In genomic region chr9:66662443-66662842, GRCm38 (mm10) we compare ENCODE assay signal across 24 mouse cellular contexts. TPM values are rescaled to one million over a fixed set of nuclear protein-coding genes. Genes with fewer than 3 reads are reported as not detected.
DNase-seq lines count a peak whose midpoint lies in the region; ATAC-seq and TF ChIP-seq lines count a peak whose summit lies in the region.
"Had no signal": no experiment of that assay in that cellular context is flagged by ENCODE, and none has a peak within 500 bp of the region (broad histone marks: within the 10 kb centered on the region; RNA-seq: fewer than 3 reads in every experiment).

No protein-coding gene starts in this region.

- no peak for TF ChIP-seq CTCF in lung, postnatal 0 days (IDR thresholded peaks at IDR 0.05)
- TF ChIP-seq CTCF in gastrocnemius, adult 2 months (IDR thresholded peaks at IDR 0.05) = no peak

- no peaks in the 10 kb centered on the region for H3K36me3 ChIP-seq in embryonic facial prominence, embryonic 10.5 days (replicated peaks)
- H3K36me3 ChIP-seq in limb, embryonic 14.5 days (ENCODE audit: control insufficient read depth, insufficient read depth, low read length) = no peaks in the 10 kb centered on the region
- H3K36me3 ChIP-seq in lung, postnatal 0 days (ENCODE audit: insufficient read depth, low read length) = no peaks in the 10 kb centered on the region
- no peaks in the 10 kb centered on the region for H3K36me3 ChIP-seq in liver, embryonic 11.5 days (ENCODE audit: control insufficient read depth, insufficient read depth, low read length)
- H3K36me3 ChIP-seq: heart, embryonic 12.5 days; hindbrain, embryonic 10.5 days; midbrain, embryonic 13.5 days had no signal

- WGBS in embryonic facial prominence, embryonic 10.5 days = 53% methylated on average over 4 of the region's 4 CpGs
- 17% methylated on average over 4 of the region's 4 CpGs for WGBS in limb, embryonic 14.5 days
- whole genome bisulfite sequencing in lung, postnatal 0 days = 57% methylated on average over 4 of the region's 4 CpGs
- 62% methylated on average over 4 of the region's 4 CpGs for WGBS in liver, embryonic 11.5 days

- no peak for TF ChIP-seq EP300 in lung, postnatal 0 days (IDR thresholded peaks at IDR 0.05)

- no peak overlapping the region for H3K4me3 ChIP-seq in embryonic facial prominence, embryonic 10.5 days
- no peak overlapping the region for H3K4me3 ChIP-seq in limb, embryonic 14.5 days (replicated peaks; ENCODE audit: low read length)
- H3K4me3 ChIP-seq in lung, postnatal 0 days (ENCODE audit: low read depth, low read length) = no peak overlapping the region
- no peak overlapping the region for H3K4me3 ChIP-seq in gastrocnemius, adult 2 months
- no peak overlapping the region for H3K4me3 ChIP-seq in liver, embryonic 11.5 days (ENCODE audit: low read depth, low read length)
- H3K4me3 ChIP-seq: heart, embryonic 12.5 days; hindbrain, embryonic 10.5 days; midbrain, embryonic 13.5 days had no signal

- H3K4me2 ChIP-seq in limb, embryonic 14.5 days (replicated peaks; ENCODE audit: low read depth, low read length, severe bottlenecking) = no peak overlapping the region
- no peak overlapping the region for H3K4me2 ChIP-seq in lung, postnatal 0 days (replicated peaks; ENCODE audit: low read depth, low read length)
- H3K4me2 ChIP-seq in liver, embryonic 11.5 days = no peak overlapping the region
- H3K4me2 ChIP-seq: heart, embryonic 12.5 days; midbrain, embryonic 13.5 days had no signal

- TF ChIP-seq POLR2A in limb, embryonic 14.5 days (IDR thresholded peaks at IDR 0.05; ENCODE audit: borderline replicate concordance, extremely low read depth, insufficient read depth, insufficient read length) = no peak

- peak; percentile 40 for DNase-seq in embryo, embryonic 11 days
- no peak for DNase-seq in embryo, embryonic 9.5 days (ENCODE audit: extremely low spot score)
- peak; percentile 54 for DNase-seq in embryonic facial prominence, embryonic 10.5 days (ENCODE audit: low spot score)
- DNase-seq in forelimb bud, embryonic 11.5 days (ENCODE audit: low read depth, low spot score) = peak; percentile 74
- peak; percentile 78 for DNase-seq in limb, embryonic 14.5 days (ENCODE audit: low spot score)
- DNase-seq in lung, postnatal 0 days (ENCODE audit: low spot score) = no peak
- DNase-seq in gastrocnemius, adult 2 months = no peak
- DNase-seq in liver, embryonic 11.5 days (ENCODE audit: low spot score) = no peak
- DNase-seq: adrenal gland, postnatal 25 days; cerebellum, adult 9-11 months; gastrocnemius, postnatal 14 days; heart, adult 18-20 months; heart, postnatal 10 days; kidney, postnatal 36 days; liver, postnatal 0 days; lung, postnatal 14 days had no signal

- H3K4me1 ChIP-seq in embryonic facial prominence, embryonic 10.5 days = peaks cover 27% of the 10 kb centered on the region
- peaks cover 24% of the 10 kb centered on the region for H3K4me1 ChIP-seq in limb, embryonic 14.5 days (ENCODE audit: control insufficient read depth, insufficient read depth, low read length)
- H3K4me1 ChIP-seq in lung, postnatal 0 days (ENCODE audit: insufficient read depth, low read depth, low read length) = no peaks in the 10 kb centered on the region
- H3K4me1 ChIP-seq in liver, embryonic 11.5 days (replicated peaks; ENCODE audit: control insufficient read depth, insufficient read depth, low read length) = no peaks in the 10 kb centered on the region
- H3K4me1 ChIP-seq: midbrain, embryonic 13.5 days had no signal

- H3K9ac ChIP-seq in limb, embryonic 14.5 days (ENCODE audit: low read depth, low read length, severe bottlenecking) = no peak overlapping the region
- no peak overlapping the region for H3K9ac ChIP-seq in lung, postnatal 0 days (replicated peaks; ENCODE audit: low read depth)
- no peak overlapping the region for H3K9ac ChIP-seq in liver, embryonic 11.5 days (ENCODE audit: low read depth, low read length)
- H3K9ac ChIP-seq: heart, embryonic 12.5 days; liver, postnatal 0 days; midbrain, embryonic 13.5 days had no signal

- intact Hi-C loops in gastrocnemius, adult 2 months (cut with DNase I) = loop anchor here (2.0 kb wide), 1 partner anchor 42 kb away; no protein-coding TSS in a partner anchor

- H3K9me3 ChIP-seq in embryonic facial prominence, embryonic 10.5 days = 0 out of 2 replicates have a peak, but pooled peaks cover 5% of the 10 kb centered on the region
- no peaks in the 10 kb centered on the region for H3K9me3 ChIP-seq in limb, embryonic 14.5 days (ENCODE audit: control insufficient read depth, low read length)
- H3K9me3 ChIP-seq in lung, postnatal 0 days (ENCODE audit: low read length) = no peaks in the 10 kb centered on the region
- H3K9me3 ChIP-seq in liver, embryonic 11.5 days (ENCODE audit: control insufficient read depth, low read length) = no peaks in the 10 kb centered on the region
- H3K9me3 ChIP-seq: hindbrain, embryonic 10.5 days; midbrain, embryonic 13.5 days had no signal

- peak; percentile 78 for ATAC-seq in limb, embryonic 14.5 days (ENCODE audit: low FRiP score, low read depth)
- ATAC-seq in lung, postnatal 0 days = no peak
- ATAC-seq in liver, embryonic 11.5 days (replicated peaks; ENCODE audit: low FRiP score) = no peak
- ATAC-seq: forebrain, embryonic 14.5 days; hindbrain, embryonic 16.5 days; intestine, postnatal 0 days; liver, postnatal 0 days; midbrain, embryonic 13.5 days had no signal

- no peaks in the 10 kb centered on the region for H3K27me3 ChIP-seq in embryonic facial prominence, embryonic 10.5 days (replicated peaks; ENCODE audit: low read depth, poor library complexity, severe bottlenecking)
- H3K27me3 ChIP-seq in limb, embryonic 14.5 days (ENCODE audit: control insufficient read depth, insufficient read depth, low read length) = no peaks in the 10 kb centered on the region
- H3K27me3 ChIP-seq in lung, postnatal 0 days (replicated peaks; ENCODE audit: insufficient read depth, low read length) = no peaks in the 10 kb centered on the region
- no peaks in the 10 kb centered on the region for H3K27me3 ChIP-seq in liver, embryonic 11.5 days (replicated peaks; ENCODE audit: control insufficient read depth, insufficient read depth, low read length)
- H3K27me3 ChIP-seq: heart, embryonic 12.5 days; midbrain, embryonic 13.5 days had no signal

- H3K27ac ChIP-seq in embryonic facial prominence, embryonic 10.5 days (replicated peaks) = no peak overlapping the region
- peak overlapping the region; percentile 48 for H3K27ac ChIP-seq in limb, embryonic 14.5 days (replicated peaks; ENCODE audit: low read depth, low read length)
- H3K27ac ChIP-seq in lung, postnatal 0 days (ENCODE audit: low read length) = no peak overlapping the region
- no peak overlapping the region for H3K27ac ChIP-seq in gastrocnemius, adult 2 months
- no peak overlapping the region for H3K27ac ChIP-seq in liver, embryonic 11.5 days (ENCODE audit: low read depth, low read length)
- H3K27ac ChIP-seq: hindbrain, embryonic 10.5 days; midbrain, embryonic 13.5 days; stomach, postnatal 0 days had no signal

RNA-seq across cellular contexts. Expression of gene Car12, which starts 51.0 kb away (rescaled TPM):
- polyA plus RNA-seq in embryonic facial prominence, embryonic 10.5 days (2016; fragmentation: Nextera tagmentation; extraction: Ambion mirVana) = 5.6 and 6.5 TPM in 2 replicates
- polyA plus RNA-seq in limb, embryonic 14.5 days (2012; rRNA removed) = 36.5 and 40.0 TPM in 2 replicates
- polyA plus RNA-seq in limb, embryonic 14.5 days (2014; fragmentation: Nextera tagmentation; extraction: Ambion mirVana) = 15.8 and 17.8 TPM in 2 replicates
- polyA plus RNA-seq in lung, postnatal 0 days (2015; fragmentation: Nextera tagmentation; extraction: Ambion mirVana) = 0.24 and 0.35 TPM in 2 replicates
- under 1 TPM; 0.10 to 0.14 TPM for total RNA-seq in gastrocnemius, adult 2 months (2021)
- polyA plus RNA-seq in liver, embryonic 11.5 days (2014; fragmentation: Nextera tagmentation; extraction: Ambion mirVana) = 0.21 and 0.44 TPM in 2 replicates
- total RNA-seq: heart, adult 18-20 months; liver, adult 2 months had no signal
- polyA plus RNA-seq: liver, adult 2 months had no signal

Comparison
In these comparisons a context has a peak if more than half of its experiments do, and no peak if none do; other contexts are left out.
1. DNase-seq: peak in embryo, embryonic 11 days (single experiment), embryonic facial prominence, embryonic 10.5 days (single experiment), forelimb bud, embryonic 11.5 days (single experiment) and limb, embryonic 14.5 days (single experiment); none in embryo, embryonic 9.5 days (single experiment), lung, postnatal 0 days (single experiment), gastrocnemius, adult 2 months (single experiment) and liver, embryonic 11.5 days (single experiment).